Mouse (Mus musculus) thymus, adult 2 months (tissue): Measurements from ENCODE around the gene Ldlr.

ENCODE experiments used
- CTCF ChIP-seq: fragments of 200-500 bp; IDR thresholded peaks from 2 replicates; pipeline ENCODE4 v1.5.1; 2012; ENCODE audit warnings: mild to moderate bottlenecking, control low read depth, low read length, moderate library complexity, borderline replicate concordance; ENCODE audit not compliant: control insufficient read depth, poor library complexity, insufficient read depth; ENCODE audit errors: extremely low read depth
- POLR2A ChIP-seq: fragments of 200-500 bp; IDR thresholded peaks from 2 replicates; pipeline ENCODE4 v1.6.1; 2012; ENCODE audit warnings: mild to moderate bottlenecking, low read length, control low read depth, moderate library complexity; ENCODE audit not compliant: control insufficient read depth, poor library complexity, insufficient read depth; ENCODE audit errors: extremely low read depth

DNA sequence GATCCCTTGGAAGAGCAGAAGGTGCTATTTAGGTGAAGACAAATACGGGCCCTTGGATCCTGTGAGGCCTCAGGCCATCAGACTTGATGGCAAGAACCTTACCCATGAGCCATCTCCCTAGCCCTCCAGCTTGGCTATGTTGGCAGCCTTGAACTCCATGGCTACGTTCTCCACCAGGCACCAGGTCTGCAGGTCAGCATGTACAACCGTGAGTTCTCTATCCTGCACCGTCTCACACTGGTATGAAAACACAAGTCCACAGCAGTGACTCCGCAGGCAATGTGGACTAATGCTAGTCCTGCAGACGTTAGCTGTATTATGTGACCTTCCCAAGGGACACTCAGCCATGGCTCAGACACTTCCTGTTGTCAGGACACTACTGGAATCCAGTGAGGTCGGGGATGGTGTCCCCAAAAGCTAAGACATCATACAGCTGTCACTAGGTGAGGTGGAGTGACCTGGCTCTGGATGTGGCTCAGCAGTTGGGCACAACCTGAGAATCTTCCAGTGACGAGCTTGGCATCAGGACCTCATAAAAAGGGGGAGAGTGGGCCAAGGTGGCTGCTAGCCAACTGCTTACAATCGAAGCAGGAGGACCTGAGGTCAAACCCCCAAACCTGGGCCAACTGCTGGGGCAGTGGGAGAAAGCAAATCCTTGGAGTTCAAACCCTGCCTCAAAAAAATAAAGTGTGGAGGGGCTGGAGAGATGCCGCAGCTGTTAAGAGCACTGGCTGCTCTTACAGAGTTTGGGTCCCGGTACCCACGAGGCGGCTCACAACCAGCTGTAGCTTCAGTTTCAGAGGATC, 31.4 kb downstream of the Ldlr start:
- TF ChIP-seq CTCF (no peak), POLR2A (no peak)
